Mouse (Mus musculus) megakaryocyte-erythroid progenitor cell, adult 5 weeks (primary cell): ENCODE results near the gene Gtpbp10. TPM values are rescaled to one million over a fixed set of nuclear protein-coding genes. Genes with fewer than 3 reads are reported as not detected.

Source experiments
- polyA plus RNA-seq: library from polyadenylated mRNA; stranded (reverse); fragments of >175 nt; gene quantifications from 2 replicates; pipeline ENCODE4 v1.2.3, GENCODE M21; 2012

Gtpbp10 gene
- polyA plus RNA-seq: 0.45 and 0.57 TPM in 2 replicates

DNA sequence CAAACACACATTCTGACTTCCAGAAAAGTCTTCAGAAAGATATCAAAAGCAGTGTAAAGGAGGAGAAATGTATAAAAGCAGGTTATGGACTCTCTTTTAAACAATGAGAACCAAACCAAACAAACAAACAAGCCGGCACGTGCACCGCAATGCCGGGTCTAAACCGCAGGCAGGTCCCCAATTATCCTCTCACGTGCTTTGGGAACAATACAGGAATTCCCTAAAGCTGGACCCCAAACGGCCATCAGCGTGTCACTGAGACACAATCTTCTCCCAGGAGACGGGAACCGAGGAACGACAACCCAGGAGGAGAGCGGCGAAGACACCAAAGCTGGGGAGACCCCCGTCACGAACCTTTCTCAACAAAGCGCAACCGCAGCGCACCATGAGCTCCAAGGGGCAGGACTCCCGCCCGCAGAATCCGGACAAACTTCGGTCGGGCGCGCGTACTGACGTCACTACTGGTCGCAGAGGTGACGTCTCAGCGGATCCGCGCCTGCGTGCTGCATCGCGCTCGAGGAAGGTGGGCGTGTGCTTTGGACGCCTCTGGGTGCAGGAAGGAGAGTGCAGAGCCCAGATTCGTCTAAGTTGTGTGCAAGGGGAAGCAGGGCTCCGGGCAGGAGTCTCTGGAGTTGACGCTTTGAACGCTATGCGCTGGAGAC, at the start of gene Gtpbp10:
Gtpbp10 (minus strand) TSS at position 460 of the 662 bp plus-strand sequence.

DNA sequence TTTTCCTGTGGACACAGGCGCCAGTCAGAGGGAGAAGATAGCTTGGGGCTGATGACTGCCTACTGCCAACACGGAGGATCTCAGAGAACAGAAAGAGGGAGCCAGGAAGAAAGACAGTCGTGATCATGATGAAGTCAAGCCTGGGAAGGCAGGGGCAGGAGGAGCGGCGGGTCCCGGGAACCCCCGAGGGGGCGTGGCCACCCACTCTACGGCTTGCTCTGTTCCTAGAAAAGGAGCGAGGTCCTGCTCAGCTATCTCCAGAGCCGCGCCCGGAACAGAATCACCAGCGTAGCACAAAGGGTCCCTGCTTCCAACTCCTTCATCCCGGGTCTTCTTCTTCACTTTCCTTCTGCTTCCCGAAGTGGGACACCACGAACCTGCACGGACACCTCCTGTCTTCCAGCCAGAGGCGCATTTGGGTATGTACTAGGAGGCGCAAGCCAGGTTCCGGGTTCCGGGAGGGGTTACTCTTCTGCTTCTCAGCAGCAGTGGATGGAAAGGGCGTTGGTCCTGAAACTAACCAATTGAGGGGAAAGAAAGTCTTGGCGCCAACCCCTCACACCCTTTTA, 14.5 kb upstream of the Gtpbp10 start, which contains the start of gene Gm8773:
Gm8773 (plus strand) TSS at position 51 of the 569 bp plus-strand sequence.

DNA sequence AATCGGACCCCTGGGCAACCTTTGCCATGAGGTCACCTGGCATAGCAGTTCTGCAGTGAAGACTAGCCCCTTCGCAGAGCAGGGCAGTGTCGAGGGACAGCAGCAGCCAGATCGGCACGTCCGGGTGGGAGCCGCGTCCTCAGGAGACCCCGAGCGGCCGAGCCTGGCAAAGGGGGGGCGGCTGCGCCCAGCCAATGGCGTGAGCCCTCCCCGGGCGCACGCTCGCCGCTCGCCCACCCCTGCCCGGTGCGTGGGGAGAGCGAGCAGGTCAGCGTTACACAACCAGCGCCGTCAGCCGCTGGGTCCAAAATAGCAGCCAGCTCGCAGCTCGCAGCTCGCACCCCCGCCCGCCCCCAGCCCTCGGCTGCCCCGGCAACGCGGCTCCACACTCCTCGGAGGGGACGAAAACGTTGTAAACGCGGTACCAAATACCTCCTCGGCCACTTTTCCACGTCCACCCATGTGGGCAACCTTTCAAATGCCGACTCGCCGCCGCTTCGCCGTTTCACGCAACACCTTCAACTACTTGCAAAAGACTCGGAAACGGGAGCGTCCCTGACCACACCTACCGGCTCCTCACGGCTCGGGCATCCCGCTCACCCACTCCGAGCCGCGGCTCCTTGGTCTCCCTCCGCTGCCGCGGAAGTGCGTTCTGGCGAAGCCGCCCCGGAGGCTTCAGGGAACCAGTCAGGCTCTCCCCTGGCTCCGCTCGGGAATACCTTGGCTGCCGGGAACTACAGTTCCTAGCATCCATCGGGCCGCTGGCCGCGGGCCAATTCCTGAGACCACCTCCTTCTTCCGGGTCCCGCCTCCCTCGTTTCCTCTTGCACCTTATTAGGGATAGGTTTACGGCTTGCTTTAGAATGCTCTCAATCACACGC, 44.9 kb downstream of the Gtpbp10 start, which contains the start of gene Cldn12:
Cldn12 (minus strand) TSS at position 763 of the 881 bp plus-strand sequence.

Other genes starting within 250 kb of the Gtpbp10 start
- 0.27 and 0.54 TPM in 2 replicates for gene Cdk14, start 139.2 kb downstream of the Gtpbp10 start, polyA plus RNA-seq
- gene 1700015F17Rik, start 80.4 kb downstream of the Gtpbp10 start, polyA plus RNA-seq: not detected in 2 replicates
- gene Cldn12, start 44.6 kb downstream of the Gtpbp10 start, polyA plus RNA-seq: 2.7 and 9.3 TPM in 2 replicates
- 0.12 TPM in 1 of 2 replicates, not detected in the other for gene Gm8773, start 14.3 kb upstream of the Gtpbp10 start, polyA plus RNA-seq
- gene Cfap69, start 104.7 kb upstream of the Gtpbp10 start, polyA plus RNA-seq: 0.06 TPM in 1 of 2 replicates, not detected in the other
- gene Steap2, start 135.0 kb upstream of the Gtpbp10 start, polyA plus RNA-seq: not detected in 2 replicates
- not detected in 2 replicates for gene Steap1, start 189.8 kb upstream of the Gtpbp10 start, polyA plus RNA-seq